Mouse (Mus musculus): ENCODE measurements around the gene Ripk1. TPM values are rescaled to one million over a fixed set of nuclear protein-coding genes. Genes with fewer than 3 reads are reported as not detected.

Gene Ripk1
- polyA plus RNA-seq, 1 experiment from 2014 or later: 14.8 TPM

DNA sequence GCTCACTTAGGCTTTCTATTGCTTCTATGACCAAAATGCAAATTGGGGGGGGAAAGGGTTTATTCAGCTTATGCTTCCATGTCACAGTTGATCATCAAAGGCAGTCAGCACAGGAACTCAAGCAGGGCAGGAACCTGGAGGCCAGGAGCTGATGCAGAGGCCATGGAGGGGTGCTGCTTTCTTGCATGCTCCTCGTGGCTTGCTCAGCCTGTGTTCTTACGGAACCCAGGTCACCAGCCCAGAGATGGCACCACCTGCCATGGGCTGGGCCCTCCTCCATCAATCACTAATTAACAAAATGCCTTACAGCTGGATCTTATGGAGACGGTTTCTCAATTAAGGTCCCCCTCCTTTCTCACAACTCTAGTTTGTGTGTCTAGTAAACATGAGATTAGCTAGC, 37.9 kb downstream of the Ripk1 start:
- Histone ChIP-seq H3K9me3 (no peaks in the 10 kb centered on the region; the same call in 1 of the 2 replicates), H3K27ac (no peak overlapping the region), H3K4me1 (peaks cover 14% of the 10 kb centered on the region), H3K27me3 (no peaks in the 10 kb centered on the region), H3K9ac (no peak overlapping the region), H3K4me2 (no peak overlapping the region), H3K4me3 (no peak overlapping the region), H3K36me3 (no peaks in the 10 kb centered on the region)
- no peak for ATAC-seq (ENCODE audit: insufficient number of reproducible peaks, insufficient read depth, low FRiP score, low TSS enrichment, low read depth)
- 84% methylated on average over 3 of the region's 3 CpGs for WGBS

GRCm38 (mm10) chr13:34043716-34044393, 41.7 kb downstream of the Ripk1 start:
- Histone ChIP-seq H3K27me3 (no peaks in the 10 kb centered on the region), H3K4me3 (no peak overlapping the region), H3K4me2 (no peak overlapping the region), H3K9me3 (no peaks in the 10 kb centered on the region; the same call in 1 of the 2 replicates), H3K27ac (no peak overlapping the region), H3K9ac (no peak overlapping the region), H3K4me1 (peaks cover 7% of the 10 kb centered on the region), H3K36me3 (peaks cover 13% of the 10 kb centered on the region)
- no peak for ATAC-seq (ENCODE audit: insufficient number of reproducible peaks, insufficient read depth, low FRiP score, low TSS enrichment, low read depth)
- WGBS: 79% methylated on average over 7 of the region's 7 CpGs

DNA sequence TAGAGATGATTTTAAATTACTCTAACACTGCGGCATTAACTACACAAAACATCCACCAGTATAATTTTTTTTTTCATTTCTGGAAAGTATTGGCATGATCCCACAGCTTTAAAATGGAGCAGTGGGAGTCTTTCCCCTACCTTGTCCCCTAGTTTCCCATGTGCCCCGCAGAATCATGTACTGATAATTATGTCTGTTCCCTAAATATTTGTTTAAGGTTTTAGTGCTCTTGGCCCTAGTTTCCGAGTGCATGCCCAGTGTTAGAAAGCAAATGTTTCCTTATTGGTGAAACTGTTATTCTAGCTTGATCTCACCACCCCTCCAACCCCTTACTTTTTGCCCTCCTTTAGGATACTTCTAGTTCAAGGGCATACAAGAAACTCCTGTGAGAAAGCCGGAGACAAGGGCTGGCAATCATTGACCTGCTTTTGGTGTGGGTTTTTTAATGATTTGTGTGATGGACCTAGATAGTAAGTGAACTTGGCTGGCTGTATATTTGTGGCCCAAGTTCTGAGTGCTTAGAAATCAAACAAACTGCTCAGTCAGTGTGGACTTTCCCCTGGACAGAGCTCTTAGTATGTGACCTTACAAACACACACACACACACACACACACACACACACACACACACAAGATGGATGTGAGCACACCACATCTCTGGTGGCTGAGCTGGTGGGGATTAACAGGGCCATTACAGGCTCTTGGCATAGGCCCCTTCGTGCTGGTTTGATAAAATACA, 43.5 kb downstream of the Ripk1 start:
- peaks cover 25% of the 10 kb centered on the region for H3K36me3 ChIP-seq
- H3K4me3 ChIP-seq: no peak overlapping the region
- no peaks in the 10 kb centered on the region for H3K9me3 ChIP-seq
- H3K9ac ChIP-seq: no peak overlapping the region
- no peak overlapping the region for H3K4me2 ChIP-seq
- no peaks in the 10 kb centered on the region for H3K27me3 ChIP-seq
- no peak for ATAC-seq (ENCODE audit: insufficient number of reproducible peaks, insufficient read depth, low FRiP score, low TSS enrichment, low read depth)
- peaks cover 4% of the 10 kb centered on the region; the same call in 1 of the 2 replicates for H3K4me1 ChIP-seq
- 68% methylated on average over 5 of the region's 5 CpGs for whole genome bisulfite sequencing
- no peak overlapping the region for H3K27ac ChIP-seq

DNA sequence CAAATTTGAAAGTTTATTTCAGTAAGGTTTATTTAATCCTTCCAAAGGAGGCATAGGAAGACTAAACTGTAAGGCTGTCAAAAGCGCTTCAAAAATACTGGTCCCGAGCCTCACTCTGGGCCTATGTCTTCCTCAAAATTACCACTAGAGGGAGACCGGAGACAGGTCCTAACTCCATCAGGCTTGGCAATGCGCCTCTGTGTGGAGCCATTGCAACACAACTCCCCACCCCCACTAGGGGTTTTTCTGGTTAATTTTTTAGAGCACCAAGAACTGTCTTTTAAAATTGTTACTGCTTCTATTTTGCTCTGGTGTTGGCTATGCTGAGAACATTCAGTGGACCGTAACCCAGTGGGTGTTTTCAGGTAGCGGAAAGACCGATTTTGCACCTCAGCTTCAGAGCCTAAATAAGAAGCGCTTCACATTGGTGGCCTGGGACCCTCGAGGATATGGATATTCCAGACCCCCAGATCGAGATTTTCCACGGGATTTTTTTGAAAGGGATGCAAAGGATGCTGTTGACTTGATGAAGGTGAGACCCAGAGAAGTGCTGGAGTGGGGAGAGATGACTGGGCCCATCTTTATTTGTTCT, 44.4 kb downstream of the Ripk1 start:
- no peak overlapping the region; the same call in 1 of the 2 replicates for H3K27ac ChIP-seq
- no peaks in the 10 kb centered on the region for H3K27me3 ChIP-seq
- peak; percentile 69; the same call in 1 of the 2 replicates for ATAC-seq (ENCODE audit: insufficient number of reproducible peaks, insufficient read depth, low FRiP score, low TSS enrichment, low read depth)
- peaks cover 33% of the 10 kb centered on the region for H3K36me3 ChIP-seq
- H3K9me3 ChIP-seq: no peaks in the 10 kb centered on the region
- no peak overlapping the region for H3K4me3 ChIP-seq
- peaks cover 4% of the 10 kb centered on the region; the same call in 1 of the 2 replicates for H3K4me1 ChIP-seq
- 41% methylated on average over 11 of the region's 11 CpGs for WGBS
- no peak overlapping the region for H3K9ac ChIP-seq
- no peak overlapping the region for H3K4me2 ChIP-seq

GRCm38 (mm10) chr13:34047526-34047925, 45.4 kb downstream of the Ripk1 start:
- H3K9me3 ChIP-seq: no peaks in the 10 kb centered on the region
- H3K27ac ChIP-seq: no peak overlapping the region
- H3K4me1 ChIP-seq: peaks cover 4% of the 10 kb centered on the region; the same call in 1 of the 2 replicates
- H3K9ac ChIP-seq: no peak overlapping the region
- H3K36me3 ChIP-seq: peaks cover 42% of the 10 kb centered on the region
- no peaks in the 10 kb centered on the region for H3K27me3 ChIP-seq
- no peak overlapping the region for H3K4me3 ChIP-seq
- no peak for ATAC-seq (ENCODE audit: insufficient number of reproducible peaks, insufficient read depth, low FRiP score, low TSS enrichment, low read depth)
- WGBS: 85% methylated on average over 3 of the region's 3 CpGs
- no peak overlapping the region for H3K4me2 ChIP-seq

DNA sequence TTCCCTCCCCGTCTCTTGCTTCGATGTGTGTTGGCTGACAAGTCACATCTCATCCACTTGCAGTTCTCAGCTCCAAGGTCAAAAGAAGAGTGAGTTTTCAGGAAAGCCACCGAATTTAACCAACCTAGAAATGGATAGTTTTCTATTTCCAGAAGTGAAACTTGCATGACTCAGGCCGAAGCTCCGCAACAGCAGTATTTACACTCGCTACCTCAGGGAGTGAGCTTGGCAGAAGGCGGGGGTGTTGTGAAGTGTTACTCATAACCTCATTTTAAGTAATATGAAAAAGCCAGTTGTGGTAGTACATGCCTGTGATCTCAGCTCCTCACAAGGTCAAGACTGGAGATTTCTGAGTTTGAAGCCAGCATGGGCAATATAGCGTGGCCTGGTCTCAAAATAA, 48.3 kb downstream of the Ripk1 start:
- H3K36me3 ChIP-seq: peaks cover 71% of the 10 kb centered on the region
- H3K4me3 ChIP-seq: no peak overlapping the region
- no peaks in the 10 kb centered on the region for H3K27me3 ChIP-seq
- H3K4me2 ChIP-seq: no peak overlapping the region
- WGBS: 95% methylated on average over 8 of the region's 8 CpGs
- no peak overlapping the region for H3K27ac ChIP-seq
- ATAC-seq (ENCODE audit: insufficient number of reproducible peaks, insufficient read depth, low FRiP score, low TSS enrichment, low read depth): no peak
- H3K9me3 ChIP-seq: no peaks in the 10 kb centered on the region
- H3K4me1 ChIP-seq: peaks cover 4% of the 10 kb centered on the region; the same call in 1 of the 2 replicates
- no peak overlapping the region for H3K9ac ChIP-seq

DNA sequence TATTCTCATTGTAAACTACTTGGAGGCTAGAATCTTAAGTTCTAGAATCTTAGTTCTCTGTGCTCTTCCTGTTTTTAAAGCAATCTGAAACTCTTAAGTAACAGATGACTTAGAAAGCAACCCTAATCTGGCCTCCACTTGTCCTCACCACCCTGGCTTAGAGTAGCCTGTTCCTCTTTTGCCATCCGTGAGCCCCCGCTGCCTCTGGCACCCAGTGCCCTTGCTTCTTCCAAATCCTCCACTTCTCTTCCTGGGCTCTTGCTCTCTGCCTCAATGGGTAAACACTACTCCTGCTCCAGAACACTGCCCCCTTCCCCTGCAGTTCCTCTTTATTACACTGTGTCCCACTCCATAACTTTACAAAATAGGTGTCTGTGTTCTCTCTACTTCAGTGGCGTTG, 49.5 kb downstream of the Ripk1 start:
- Histone ChIP-seq H3K27me3 (no peaks in the 10 kb centered on the region), H3K36me3 (peaks cover 82% of the 10 kb centered on the region), H3K4me2 (no peak overlapping the region), H3K4me1 (peaks cover under 1% of the 10 kb centered on the region; the same call in 1 of the 2 replicates), H3K9ac (no peak overlapping the region), H3K4me3 (no peak overlapping the region), H3K9me3 (no peaks in the 10 kb centered on the region; the same call in 1 of the 2 replicates), H3K27ac (no peak overlapping the region)
- no peak for ATAC-seq (ENCODE audit: insufficient number of reproducible peaks, insufficient read depth, low FRiP score, low TSS enrichment, low read depth)
- WGBS: 94% methylated on average over 3 of the region's 3 CpGs

GRCm38 (mm10) chr13:34053673-34054282, 51.6 kb downstream of the Ripk1 start:
- ATAC-seq (ENCODE audit: insufficient number of reproducible peaks, insufficient read depth, low FRiP score, low TSS enrichment, low read depth): no peak
- Histone ChIP-seq H3K27me3 (no peaks in the 10 kb centered on the region), H3K4me3 (no peak overlapping the region), H3K36me3 (peaks cover 84% of the 10 kb centered on the region), H3K9me3 (no peaks in the 10 kb centered on the region; the same call in 1 of the 2 replicates), H3K4me2 (no peak overlapping the region), H3K27ac (no peak overlapping the region), H3K9ac (no peak overlapping the region), H3K4me1 (no peaks in the 10 kb centered on the region)
- WGBS: 80% methylated on average over 13 of the region's 13 CpGs

- 75% methylated on average over 4 of the region's 4 CpGs for WGBS
- no peaks in the 10 kb centered on the region for H3K4me1 ChIP-seq
- H3K9ac ChIP-seq: no peak overlapping the region
- H3K4me3 ChIP-seq: no peak overlapping the region
- H3K27me3 ChIP-seq: no peaks in the 10 kb centered on the region
- H3K9me3 ChIP-seq: no peaks in the 10 kb centered on the region; the same call in 1 of the 2 replicates
- no peak for ATAC-seq (ENCODE audit: insufficient number of reproducible peaks, insufficient read depth, low FRiP score, low TSS enrichment, low read depth)
- no peak overlapping the region for H3K4me2 ChIP-seq
- no peak overlapping the region for H3K27ac ChIP-seq
- H3K36me3 ChIP-seq: peaks cover 86% of the 10 kb centered on the region
Observed at GRCm38 (mm10) chr13:34054391-34054790, 52.2 kb downstream of the Ripk1 start.

GRCm38 (mm10) chr13:34054983-34055382, 52.8 kb downstream of the Ripk1 start:
- no peak overlapping the region for H3K9ac ChIP-seq
- 83% methylated on average over 3 of the region's 3 CpGs for WGBS
- no peak overlapping the region for H3K27ac ChIP-seq
- no peak overlapping the region for H3K4me2 ChIP-seq
- no peaks in the 10 kb centered on the region; the same call in 1 of the 2 replicates for H3K9me3 ChIP-seq
- H3K27me3 ChIP-seq: no peaks in the 10 kb centered on the region
- no peaks in the 10 kb centered on the region for H3K4me1 ChIP-seq
- no peak overlapping the region for H3K4me3 ChIP-seq
- ATAC-seq (ENCODE audit: insufficient number of reproducible peaks, insufficient read depth, low FRiP score, low TSS enrichment, low read depth): no peak
- H3K36me3 ChIP-seq: peaks cover 85% of the 10 kb centered on the region

- no peaks in the 10 kb centered on the region; the same call in 1 of the 2 replicates for H3K9me3 ChIP-seq
- no peak overlapping the region for H3K4me2 ChIP-seq
- ATAC-seq (ENCODE audit: insufficient number of reproducible peaks, insufficient read depth, low FRiP score, low TSS enrichment, low read depth): no peak
- no peak overlapping the region for H3K27ac ChIP-seq
- H3K27me3 ChIP-seq: no peaks in the 10 kb centered on the region
- WGBS: 75% methylated on average over 1 of the region's 1 CpGs
- no peaks in the 10 kb centered on the region for H3K4me1 ChIP-seq
- no peak overlapping the region for H3K4me3 ChIP-seq
- peaks cover 72% of the 10 kb centered on the region for H3K36me3 ChIP-seq
- no peak overlapping the region for H3K9ac ChIP-seq
Observed at GRCm38 (mm10) chr13:34057252-34057651, 55.1 kb downstream of the Ripk1 start.
